Mouse (Mus musculus): ENCODE measurements at regions not wholly inside any gene's neighbourhood (a gene's known extent, or its start where the extent isn't known, plus 50 kb on each side); places are given as distances from the start of the nearest gene placed in this dataset.

DNA sequence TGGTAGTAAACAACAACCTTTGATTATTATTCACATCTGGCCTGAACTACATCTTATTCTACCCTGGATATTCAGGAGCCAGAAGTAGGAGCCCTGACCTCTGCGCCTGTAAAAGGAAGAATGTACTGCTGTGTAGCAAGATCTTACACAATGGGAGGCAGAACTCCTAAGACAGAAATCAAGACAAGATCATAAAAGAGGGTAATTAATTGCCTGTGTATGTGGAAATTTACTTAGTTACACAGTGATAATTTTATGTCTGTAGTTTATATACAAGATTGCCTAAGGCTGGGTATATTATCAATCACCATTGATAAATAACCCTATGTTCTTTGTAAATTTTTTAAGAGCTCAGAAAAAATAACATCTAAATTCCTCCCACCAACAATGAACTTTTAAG, 2167.8 kb downstream of the 9330182O14Rik start:
- no peak for DNase-seq (ENCODE audit: low read depth, low spot score)
- H3K27me3 ChIP-seq (ENCODE audit: control insufficient read depth, insufficient read depth, low read length, poor library complexity, severe bottlenecking): no peaks in the 10 kb centered on the region
- H3K36me3 ChIP-seq (ENCODE audit: control insufficient read depth, insufficient read depth, low read length, poor library complexity, severe bottlenecking): no peaks in the 10 kb centered on the region

DNA sequence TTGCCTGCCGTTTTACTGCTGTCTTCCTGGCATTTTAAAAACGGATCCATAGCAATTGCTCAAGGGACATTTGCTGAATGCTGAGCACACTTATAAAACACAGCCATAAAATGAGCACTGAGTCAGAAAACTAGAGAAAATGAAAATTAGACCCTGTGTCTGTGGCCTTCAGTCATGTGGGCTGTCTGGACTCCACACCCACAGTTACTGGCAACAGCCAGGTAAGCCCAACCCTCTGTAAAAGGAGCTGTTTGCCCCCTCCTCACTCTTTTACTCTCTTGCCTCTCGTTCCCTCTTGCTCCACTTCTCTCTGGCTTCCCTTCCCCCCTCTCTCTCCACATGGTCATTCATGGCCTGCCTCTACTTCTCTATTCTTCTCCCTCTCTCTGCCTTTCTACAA, 2169.9 kb downstream of the 9330182O14Rik start:
- no peaks in the 10 kb centered on the region for H3K27me3 ChIP-seq (ENCODE audit: control insufficient read depth, insufficient read depth, low read length, poor library complexity, severe bottlenecking)
- no peak for DNase-seq (ENCODE audit: low read depth, low spot score)
- H3K36me3 ChIP-seq (ENCODE audit: control insufficient read depth, insufficient read depth, low read length, poor library complexity, severe bottlenecking): no peaks in the 10 kb centered on the region

DNA sequence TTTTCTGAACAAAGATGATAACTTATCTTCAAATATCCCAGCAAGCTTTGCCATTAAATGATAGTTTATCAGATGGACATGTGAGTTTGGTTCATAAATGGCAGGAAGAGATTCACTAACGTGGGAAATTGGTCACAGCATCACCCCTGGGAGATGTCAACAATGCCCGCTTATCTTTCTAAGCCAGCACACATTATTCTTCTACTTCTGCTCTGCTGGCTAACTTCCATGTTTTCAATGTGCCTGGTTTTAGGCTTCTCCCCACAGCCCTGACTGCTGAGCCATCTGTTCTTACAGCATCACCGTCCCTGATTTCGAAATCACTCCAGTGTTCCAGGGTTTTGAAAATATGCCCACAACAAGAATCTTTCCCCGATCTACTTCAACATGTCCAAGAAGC, 2175.4 kb downstream of the 9330182O14Rik start:
- Histone ChIP-seq H3K27me3 (ENCODE audit: control insufficient read depth, insufficient read depth, low read length, poor library complexity, severe bottlenecking) (no peaks in the 10 kb centered on the region), H3K36me3 (ENCODE audit: control insufficient read depth, insufficient read depth, low read length, poor library complexity, severe bottlenecking) (no peaks in the 10 kb centered on the region)
- DNase-seq (ENCODE audit: low read depth, low spot score): no peak

DNA sequence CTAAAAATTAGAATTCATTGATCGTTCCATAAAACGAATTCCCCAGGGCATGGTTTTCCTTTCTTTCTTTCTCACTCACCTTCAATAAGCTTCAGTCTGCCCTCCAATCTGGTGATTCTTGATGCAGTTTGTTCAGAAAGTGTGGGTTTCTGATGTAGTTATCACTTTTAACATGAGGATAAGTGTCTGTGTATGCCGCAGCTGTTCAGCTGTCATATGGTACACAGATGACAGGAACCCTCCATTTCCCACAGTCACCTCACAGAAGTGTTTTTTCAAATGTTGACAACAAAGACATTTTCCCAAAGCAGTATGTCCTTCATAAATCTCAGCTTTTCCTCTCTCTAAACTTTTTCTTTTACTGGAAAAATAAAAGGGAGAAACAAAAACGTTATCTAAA, 2177.0 kb downstream of the 9330182O14Rik start:
- DNase-seq (ENCODE audit: low read depth, low spot score): no peak
- Histone ChIP-seq H3K36me3 (ENCODE audit: control insufficient read depth, insufficient read depth, low read length, poor library complexity, severe bottlenecking) (no peaks in the 10 kb centered on the region), H3K27me3 (ENCODE audit: control insufficient read depth, insufficient read depth, low read length, poor library complexity, severe bottlenecking) (no peaks in the 10 kb centered on the region)

DNA sequence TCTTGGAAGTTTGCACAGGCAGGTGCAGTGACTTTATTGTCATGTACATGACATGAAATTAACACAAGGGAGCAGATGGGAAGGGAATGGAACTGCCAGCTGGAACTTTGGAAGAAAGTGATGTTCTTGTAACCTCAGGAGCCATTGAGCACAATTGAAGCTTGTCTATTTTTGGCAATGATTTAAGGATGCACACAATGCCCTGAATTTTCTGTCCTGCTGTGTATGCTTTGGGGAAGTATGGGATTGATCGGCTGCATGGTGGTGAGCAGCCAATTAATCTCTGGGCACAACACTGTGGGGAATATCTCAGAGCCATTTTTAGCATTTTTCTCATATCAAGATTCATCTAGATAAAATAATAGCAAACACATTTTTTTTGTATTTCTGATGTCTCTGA, 2186.2 kb downstream of the 9330182O14Rik start:
- no peaks in the 10 kb centered on the region for H3K27me3 ChIP-seq (ENCODE audit: control insufficient read depth, insufficient read depth, low read length, poor library complexity, severe bottlenecking)
- no peak for DNase-seq (ENCODE audit: low read depth, low spot score)
- H3K36me3 ChIP-seq (ENCODE audit: control insufficient read depth, insufficient read depth, low read length, poor library complexity, severe bottlenecking): no peaks in the 10 kb centered on the region

DNA sequence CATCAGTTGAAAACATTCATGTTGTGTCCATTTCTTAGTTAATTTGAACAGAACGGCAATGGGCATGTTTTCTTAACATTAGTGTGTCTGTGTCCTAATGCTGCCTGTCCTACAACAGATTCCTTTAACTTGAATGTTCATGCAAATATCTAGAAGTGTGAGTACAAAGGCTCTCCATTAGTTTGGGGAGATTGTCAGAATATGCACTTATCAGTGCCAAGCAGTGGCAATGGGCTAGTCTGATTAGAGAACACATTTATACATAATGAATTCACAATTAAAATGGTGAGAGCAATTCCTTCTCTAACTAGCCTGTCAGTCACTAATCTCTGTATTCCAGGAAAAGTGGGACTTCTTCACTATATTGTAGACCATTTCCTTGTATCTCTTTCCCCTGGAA, 2188.8 kb downstream of the 9330182O14Rik start:
- no peak for DNase-seq (ENCODE audit: low read depth, low spot score)
- no peaks in the 10 kb centered on the region for H3K27me3 ChIP-seq (ENCODE audit: control insufficient read depth, insufficient read depth, low read length, poor library complexity, severe bottlenecking)
- no peaks in the 10 kb centered on the region for H3K36me3 ChIP-seq (ENCODE audit: control insufficient read depth, insufficient read depth, low read length, poor library complexity, severe bottlenecking)

GRCm38 (mm10) chr15:42325221-42325620, 2191.1 kb downstream of the 9330182O14Rik start:
- no peaks in the 10 kb centered on the region for H3K36me3 ChIP-seq (ENCODE audit: control insufficient read depth, insufficient read depth, low read length, poor library complexity, severe bottlenecking)
- no peaks in the 10 kb centered on the region for H3K27me3 ChIP-seq (ENCODE audit: control insufficient read depth, insufficient read depth, low read length, poor library complexity, severe bottlenecking)
- DNase-seq (ENCODE audit: low read depth, low spot score): no peak

- Histone ChIP-seq H3K36me3 (ENCODE audit: control insufficient read depth, insufficient read depth, low read length, poor library complexity, severe bottlenecking) (no peaks in the 10 kb centered on the region), H3K27me3 (ENCODE audit: control insufficient read depth, insufficient read depth, low read length, poor library complexity, severe bottlenecking) (no peaks in the 10 kb centered on the region)
Observed at GRCm38 (mm10) chr15:42328535-42328934, 2194.4 kb downstream of the 9330182O14Rik start.

GRCm38 (mm10) chr15:42329742-42330141, 2195.6 kb downstream of the 9330182O14Rik start:
- no peak for DNase-seq (ENCODE audit: low read depth, low spot score)

More at GRCm38 (mm10) chr15:42328535-42328934, 2194.4 kb downstream of the 9330182O14Rik start:
- DNase-seq (ENCODE audit: low read depth, low spot score): no peak

GRCm38 (mm10) chr15:42333642-42334041, 2199.5 kb downstream of the 9330182O14Rik start:
- Histone ChIP-seq H3K36me3 (ENCODE audit: control insufficient read depth, insufficient read depth, low read length, poor library complexity, severe bottlenecking) (no peaks in the 10 kb centered on the region), H3K27me3 (ENCODE audit: control insufficient read depth, insufficient read depth, low read length, poor library complexity, severe bottlenecking) (no peaks in the 10 kb centered on the region)
- no peak for DNase-seq (ENCODE audit: low read depth, low spot score)

More at GRCm38 (mm10) chr15:42329742-42330141, 2195.6 kb downstream of the 9330182O14Rik start:
- Histone ChIP-seq H3K36me3 (ENCODE audit: control insufficient read depth, insufficient read depth, low read length, poor library complexity, severe bottlenecking) (no peaks in the 10 kb centered on the region), H3K27me3 (ENCODE audit: control insufficient read depth, insufficient read depth, low read length, poor library complexity, severe bottlenecking) (no peaks in the 10 kb centered on the region)

DNA sequence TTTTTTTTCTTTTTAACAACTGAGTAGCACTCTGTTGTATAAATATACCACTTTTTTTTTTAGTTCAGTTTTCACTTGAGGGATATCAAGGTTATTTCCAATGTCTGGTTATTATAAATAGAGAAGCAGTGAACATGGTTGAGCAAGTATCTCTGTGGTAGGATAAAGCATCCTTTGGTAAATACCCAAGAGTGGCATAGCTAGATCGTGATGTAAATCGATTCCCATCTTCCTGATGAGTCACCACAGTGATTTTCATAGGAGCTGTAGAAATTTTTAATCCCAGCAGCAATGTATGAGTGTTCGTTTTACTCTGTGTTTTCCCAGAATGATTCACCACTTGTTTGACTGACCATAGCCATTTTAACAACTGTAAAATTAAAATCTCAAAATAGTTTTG, 2212.0 kb downstream of the 9330182O14Rik start:
- Histone ChIP-seq H3K27me3 (ENCODE audit: control insufficient read depth, insufficient read depth, low read length, poor library complexity, severe bottlenecking) (no peaks in the 10 kb centered on the region), H3K36me3 (ENCODE audit: control insufficient read depth, insufficient read depth, low read length, poor library complexity, severe bottlenecking) (no peaks in the 10 kb centered on the region)
- no peak for DNase-seq (ENCODE audit: low read depth, low spot score)

- Histone ChIP-seq H3K27me3 (ENCODE audit: control insufficient read depth, insufficient read depth, low read length, poor library complexity, severe bottlenecking) (no peaks in the 10 kb centered on the region), H3K36me3 (ENCODE audit: control insufficient read depth, insufficient read depth, low read length, poor library complexity, severe bottlenecking) (no peaks in the 10 kb centered on the region)
- DNase-seq (ENCODE audit: low read depth, low spot score): no peak
Observed at GRCm38 (mm10) chr15:42361871-42362270, 2227.7 kb downstream of the 9330182O14Rik start.

DNA sequence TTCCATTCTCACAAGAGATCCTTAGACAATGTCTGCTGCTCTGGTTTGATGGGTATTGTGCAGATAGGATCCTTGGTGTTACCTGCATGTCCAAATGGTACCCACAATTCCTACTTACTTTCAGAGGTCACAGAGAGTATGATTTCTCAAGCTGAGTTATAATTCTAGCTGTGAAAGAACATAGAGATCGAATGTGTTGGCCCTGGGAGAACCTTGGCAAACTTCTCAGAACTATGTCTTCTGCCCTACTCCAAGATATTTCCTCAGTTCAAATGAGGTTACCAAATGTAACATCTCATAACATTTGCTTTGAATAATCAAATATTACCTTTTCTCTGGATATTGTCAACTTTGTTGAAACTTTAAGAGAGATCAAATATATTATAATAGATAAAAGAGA, 2230.8 kb downstream of the 9330182O14Rik start:
- no peak for DNase-seq (ENCODE audit: low read depth, low spot score)
- no peaks in the 10 kb centered on the region for H3K27me3 ChIP-seq (ENCODE audit: control insufficient read depth, insufficient read depth, low read length, poor library complexity, severe bottlenecking)
- H3K36me3 ChIP-seq (ENCODE audit: control insufficient read depth, insufficient read depth, low read length, poor library complexity, severe bottlenecking): no peaks in the 10 kb centered on the region

- Histone ChIP-seq H3K36me3 (ENCODE audit: control insufficient read depth, insufficient read depth, low read length, poor library complexity, severe bottlenecking) (no peaks in the 10 kb centered on the region), H3K27me3 (ENCODE audit: control insufficient read depth, insufficient read depth, low read length, poor library complexity, severe bottlenecking) (no peaks in the 10 kb centered on the region)
- no peak for DNase-seq (ENCODE audit: low read depth, low spot score)
Observed at GRCm38 (mm10) chr15:42366796-42367195, 2232.6 kb downstream of the 9330182O14Rik start.

DNA sequence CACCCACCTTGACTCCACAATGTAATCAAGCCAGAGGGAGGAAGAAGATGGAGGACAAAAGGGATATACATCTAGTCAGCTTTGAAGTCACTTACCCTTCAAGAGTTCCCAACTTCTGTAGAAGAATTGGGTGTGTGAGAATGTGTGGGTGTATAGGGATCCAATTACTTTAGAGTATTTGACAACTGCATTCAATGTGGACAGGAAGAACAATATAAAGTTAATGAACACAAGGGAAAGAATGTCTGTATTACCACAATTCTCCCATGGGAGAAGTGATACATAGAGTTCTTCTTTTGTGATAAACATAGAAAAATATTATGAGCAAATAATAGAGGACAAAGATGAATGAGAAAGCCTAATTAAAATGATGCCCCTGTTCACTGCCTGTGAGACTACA, 2235.4 kb downstream of the 9330182O14Rik start:
- Histone ChIP-seq H3K36me3 (ENCODE audit: control insufficient read depth, insufficient read depth, low read length, poor library complexity, severe bottlenecking) (no peaks in the 10 kb centered on the region), H3K27me3 (ENCODE audit: control insufficient read depth, insufficient read depth, low read length, poor library complexity, severe bottlenecking) (no peaks in the 10 kb centered on the region)
- DNase-seq (ENCODE audit: low read depth, low spot score): no peak

DNA sequence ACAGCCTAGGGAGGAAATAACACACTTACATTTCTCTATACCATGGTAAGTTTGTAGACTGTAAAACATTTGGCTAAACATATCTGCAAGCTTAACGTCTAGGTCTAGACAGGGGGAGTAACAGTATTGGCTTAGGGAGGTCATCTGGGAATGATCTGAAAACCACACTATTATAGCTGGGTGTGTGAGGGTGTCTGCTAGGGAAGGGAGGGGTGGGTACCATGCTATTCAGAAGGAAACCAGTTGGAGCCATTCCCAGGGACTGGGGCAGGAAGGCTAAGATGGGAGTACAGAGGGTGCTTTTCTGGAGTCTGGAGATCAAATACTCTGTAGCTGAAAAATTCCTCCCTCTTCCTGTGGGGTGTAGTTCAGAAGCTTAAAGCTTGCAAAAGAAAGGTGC, 2235.9 kb downstream of the 9330182O14Rik start:
- Histone ChIP-seq H3K36me3 (ENCODE audit: control insufficient read depth, insufficient read depth, low read length, poor library complexity, severe bottlenecking) (no peaks in the 10 kb centered on the region), H3K27me3 (ENCODE audit: control insufficient read depth, insufficient read depth, low read length, poor library complexity, severe bottlenecking) (no peaks in the 10 kb centered on the region)
- no peak for DNase-seq (ENCODE audit: low read depth, low spot score)

Data from splenic B cell, adult 2 months (primary cell).